Mouse (Mus musculus) gastrocnemius, adult 2 months (tissue): ENCODE results near the gene Coa3. TPM values are rescaled to one million over a fixed set of nuclear protein-coding genes. Genes with fewer than 3 reads are reported as not detected.
"Not testable (repeated sequence)": the region's sequence is repeated elsewhere in the genome, so short reads cannot be mapped to it uniquely, and the experiment has no call there.

Experiments
- DNase-seq: peaks from one replicate; pipeline ENCODE4 v3.0.0; 2022
- H3K27ac ChIP-seq: fragments of 200-600 bp; 2 replicates; pipeline ENCODE4 v1.8.1; 2022; ENCODE audit warnings: mild to moderate bottlenecking
- H3K4me3 ChIP-seq: fragments of 200-600 bp; 2 replicates; pipeline ENCODE4 v1.8.1; 2022; ENCODE audit warnings: mild to moderate bottlenecking, moderate library complexity
- CTCF ChIP-seq: fragments of 200-600 bp; IDR thresholded peaks from 2 replicates; pipeline ENCODE4 v1.8.1; 2022; ENCODE audit warnings: antibody characterized with exemption, mild to moderate bottlenecking, moderate library complexity
- intact Hi-C: fragments of 180-260 bp; cut with DNase I; formaldehyde crosslinking; loops from one replicate; pipeline ENCODE4 v1.15.1; 2025
- long read RNA-seq, 2 experiments: library from polyadenylated mRNA; stranded (forward); transcript quantifications; one replicate each; pipeline ENCODE4 v2.0.0; 2021
- total RNA-seq, 2 experiments: library from RNA; stranded (reverse); gene quantifications; 2 replicates each; pipeline ENCODE4 v1.2.3; 2021

The Coa3 gene
- 10 to 100 TPM; 63.0 to 87.7 TPM for total RNA-seq
- long read RNA-seq, experiment 1, transcript Coa3-201 (2 exons, 886 nt) = major isoform, 182 of 184 reads
- long read RNA-seq, experiment 1, partial matches to known transcripts = 0 of 184 reads
- long read RNA-seq, experiment 1, other reads (novel, unspliced or antisense) = 2 of 184 reads
- long read RNA-seq, experiment 2, transcript Coa3-201 (2 exons, 886 nt) = major isoform, 160 of 165 reads
- long read RNA-seq, experiment 2, partial matches to known transcripts = 0 of 165 reads
- long read RNA-seq, experiment 2, other reads (novel, unspliced or antisense) = 5 of 165 reads

DNA sequence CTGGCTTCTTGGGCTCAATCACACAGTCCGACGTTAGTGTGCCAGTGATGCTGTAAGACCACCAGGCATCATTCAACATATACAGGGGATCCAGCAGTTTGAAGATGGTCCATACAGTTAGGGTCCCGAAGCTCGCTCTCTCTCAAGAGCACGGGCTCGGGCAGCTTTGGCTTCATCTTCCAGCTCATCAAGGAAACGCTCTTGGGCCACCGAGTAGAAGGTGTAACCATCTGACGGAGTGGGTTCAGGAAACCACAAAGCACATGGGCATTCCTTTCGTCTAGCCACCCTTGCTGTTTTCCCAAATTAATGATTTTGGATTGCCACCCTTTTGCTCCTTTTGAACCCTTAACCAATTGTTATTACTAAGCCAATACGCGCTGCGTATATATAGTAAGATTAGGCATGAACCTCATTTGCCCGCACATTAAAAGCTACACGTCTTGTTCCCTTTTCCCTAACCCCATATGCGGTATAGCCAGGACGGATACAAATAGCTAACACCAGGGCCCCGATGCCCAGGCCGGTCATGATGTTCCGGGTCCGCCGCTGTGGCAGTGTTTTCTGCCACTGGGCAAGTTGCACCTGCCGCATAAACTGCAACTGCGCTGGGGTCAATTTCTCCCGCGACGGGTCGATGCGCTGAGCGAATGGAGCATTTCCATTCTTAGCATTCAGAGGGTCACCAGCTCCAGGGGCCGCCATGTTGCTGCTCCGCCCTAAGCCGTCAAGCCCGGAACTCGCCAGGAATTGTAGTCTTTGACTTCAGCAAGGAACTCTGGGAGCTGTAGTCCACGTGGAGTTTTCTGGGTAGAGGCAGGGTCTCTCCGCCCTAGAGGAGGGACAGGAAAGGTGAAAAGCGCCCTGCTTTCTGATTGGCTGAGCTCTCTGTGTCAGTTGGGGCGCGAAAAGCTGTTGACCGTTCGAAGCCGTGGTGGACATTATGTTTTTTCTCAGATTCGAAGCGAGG lies at the start of gene Coa3, which contains the start of gene Cntd1:
Coa3 (minus strand) TSS at position 892 of the 970 bp plus-strand sequence.
Cntd1 (plus strand) TSS at position 790 of the 970 bp plus-strand sequence.
- no peak; the same call in 1 of the 2 replicates for TF ChIP-seq CTCF
- peak within 1 kb of the TSS; percentile 92 for H3K27ac ChIP-seq
- peak; percentile 88 for DNase-seq
- H3K4me3 ChIP-seq = peak within 1 kb of the TSS; percentile 84
- intact Hi-C loops = no loop called here

- intact Hi-C loops = no loop called here
- no peak overlapping the region for H3K27ac ChIP-seq
- DNase-seq = no peak
- TF ChIP-seq CTCF = no peak
- H3K4me3 ChIP-seq = no peak overlapping the region
Observed at GRCm38 (mm10) chr11:101327311-101327710, 48.4 kb upstream of the Coa3 start.

GRCm38 (mm10) chr11:101326147-101326546 lies 47.2 kb upstream of the Coa3 start:
- intact Hi-C loops = no loop called here
- no peak for DNase-seq
- no peak overlapping the region for H3K4me3 ChIP-seq
- H3K27ac ChIP-seq = no peak overlapping the region
- TF ChIP-seq CTCF = no peak

DNA sequence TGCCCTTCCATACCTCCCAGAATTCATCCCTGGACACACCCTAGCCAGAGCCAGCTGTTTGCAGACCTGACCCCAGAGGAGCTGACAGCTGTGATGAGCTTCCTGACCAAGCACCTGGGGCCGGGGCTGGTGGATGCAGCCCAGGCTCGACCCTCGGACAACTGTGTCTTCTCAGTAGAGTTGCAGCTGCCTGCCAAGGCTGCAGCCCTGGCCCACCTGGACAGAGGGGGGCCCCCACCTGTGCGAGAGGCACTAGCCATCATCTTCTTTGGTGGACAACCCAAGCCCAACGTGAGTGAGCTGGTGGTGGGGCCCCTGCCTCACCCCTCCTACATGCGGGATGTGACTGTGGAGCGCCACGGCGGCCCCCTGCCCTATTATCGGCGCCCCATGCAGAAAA lies 46.3 kb upstream of the Coa3 start:
- DNase-seq, H3K27ac ChIP-seq, intact Hi-C loops: not testable (repeated sequence)
- H3K4me3 ChIP-seq = peak overlapping the region; percentile 30

DNA sequence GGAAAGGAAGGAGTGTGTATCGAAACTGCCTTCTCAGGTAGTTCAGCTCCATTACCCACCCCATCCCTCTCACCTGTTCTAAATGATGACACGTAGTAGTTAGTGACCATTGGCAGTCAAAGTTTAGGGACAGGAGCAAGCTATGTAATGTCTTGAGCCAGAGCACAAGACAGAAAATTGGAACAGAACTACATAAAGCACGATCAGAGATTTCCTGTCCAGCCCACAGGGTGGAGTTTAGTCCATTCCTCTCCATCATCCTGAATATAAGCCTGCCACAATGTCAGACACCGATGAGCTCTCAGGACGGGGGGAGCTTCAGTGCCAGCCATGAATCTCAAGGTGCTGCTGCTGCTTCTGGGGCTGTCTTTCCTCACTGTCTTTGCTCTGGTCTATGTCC lies 45.8 kb upstream of the Coa3 start, which contains the start of gene Aoc2:
Aoc2 (plus strand) TSS at position 301 of the 400 bp plus-strand sequence.
- no peak for TF ChIP-seq CTCF
- DNase-seq = no peak
- H3K27ac ChIP-seq = no peak within 1 kb of the TSS
- H3K4me3 ChIP-seq = peak within 1 kb of the TSS; percentile 30
- intact Hi-C loops = no loop called here

DNA sequence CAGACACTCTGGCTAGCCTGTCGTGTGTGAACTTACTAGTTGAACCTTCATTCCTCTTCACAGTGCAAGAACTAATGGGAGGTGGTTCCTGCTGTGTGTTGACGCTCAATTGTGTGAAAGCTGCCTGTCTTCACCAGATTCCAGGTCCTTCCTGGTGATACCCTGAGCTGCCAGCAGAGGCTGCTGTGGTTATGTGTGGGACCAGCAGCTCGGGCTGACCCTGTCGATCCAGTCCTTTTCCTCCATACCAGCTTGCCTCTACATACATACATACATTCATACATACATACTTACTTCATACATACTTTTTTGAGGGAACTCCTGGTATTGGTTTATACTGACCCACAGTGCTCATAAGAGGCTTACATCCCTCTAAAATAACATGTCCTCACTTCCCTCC lies 44.7 kb upstream of the Coa3 start:
- intact Hi-C loops = loop anchor here (1.0 kb wide), 1 partner anchor 72 kb away; no protein-coding TSS in a partner anchor
- peak; percentile 73 for DNase-seq
- Histone ChIP-seq H3K27ac (no peak overlapping the region), H3K4me3 (no peak overlapping the region)
- peak; percentile 93 for TF ChIP-seq CTCF

DNA sequence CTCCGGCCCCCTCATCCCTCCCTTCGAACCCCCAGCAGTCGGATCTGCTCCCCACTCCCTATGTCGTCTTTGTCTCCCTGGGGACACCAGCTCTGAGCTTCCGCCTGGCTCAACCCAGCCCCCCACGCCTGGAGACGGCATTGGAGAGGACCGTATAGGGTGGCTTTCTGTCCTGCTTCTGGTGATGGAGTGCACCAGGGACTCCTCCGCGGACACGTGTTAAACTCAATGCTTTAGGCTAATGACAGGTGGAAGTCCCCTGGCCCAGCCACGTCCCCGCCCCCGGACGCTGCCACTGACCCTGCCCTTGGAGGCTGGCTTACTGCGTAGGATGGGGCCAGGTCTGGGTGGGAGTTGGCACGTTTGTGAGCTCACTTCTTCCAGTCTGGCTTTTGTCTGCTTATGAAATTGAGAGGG lies 37.6 kb upstream of the Coa3 start:
- no peak for TF ChIP-seq CTCF
- peak overlapping the region; percentile 91 for H3K4me3 ChIP-seq
- intact Hi-C loops = loop anchor here (10.0 kb wide), 1 partner anchor 238 kb away; the partner anchor contains the start of genes Brca1 and Nbr1
- DNase-seq = no peak
- peak overlapping the region; percentile 95 for H3K27ac ChIP-seq

DNA sequence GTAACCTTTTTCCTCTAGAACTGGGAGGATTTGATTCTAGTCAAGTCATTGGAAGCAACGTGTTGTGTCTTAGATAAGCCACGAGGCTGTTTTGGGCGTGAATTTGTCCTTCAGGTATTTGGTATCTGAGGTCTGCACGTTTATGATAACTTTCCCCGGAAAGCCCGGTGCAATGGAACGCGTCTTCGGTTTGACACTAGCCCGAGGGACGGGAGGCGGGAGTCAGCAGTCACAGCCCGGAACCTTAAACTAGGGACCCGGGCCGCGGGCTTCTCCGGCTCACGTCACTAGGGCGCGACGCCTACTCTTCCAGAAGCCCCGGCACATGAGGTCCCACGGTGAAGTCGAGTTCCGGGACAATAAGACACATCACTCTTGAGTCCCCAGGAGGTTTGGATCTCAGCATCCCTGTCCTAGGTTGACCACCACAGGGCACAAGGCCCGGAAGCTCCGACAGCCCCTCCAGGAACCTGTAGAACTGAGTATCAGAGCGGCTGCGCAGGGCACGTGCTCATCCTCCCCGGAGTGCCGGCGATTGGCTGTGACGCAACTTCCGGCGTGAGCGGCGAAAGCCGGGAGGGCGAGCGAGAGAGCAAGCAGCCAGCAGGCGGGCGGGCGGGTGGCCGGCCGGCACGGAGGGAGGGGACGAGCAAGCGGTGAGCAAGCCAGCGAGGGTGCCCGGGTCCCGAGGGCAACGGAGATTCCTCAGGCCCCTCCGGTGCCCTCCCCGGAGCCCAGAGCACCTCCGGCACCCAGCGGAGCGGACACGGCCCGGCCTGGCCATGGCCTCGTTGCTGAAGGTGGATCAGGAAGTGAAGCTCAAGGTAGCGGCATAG lies 37.0 kb upstream of the Coa3 start, which contains the start of gene Psme3:
Psme3 (plus strand) TSS at position 549 of the 836 bp plus-strand sequence.
- Histone ChIP-seq H3K4me3 (peak within 1 kb of the TSS; percentile 91), H3K27ac (peak within 1 kb of the TSS; percentile 95)
- intact Hi-C loops = loop anchor here (10.0 kb wide), 1 partner anchor 239 kb away; the partner anchor contains the start of genes Brca1 and Nbr1
- TF ChIP-seq CTCF = peak; percentile 17; the same call in 1 of the 2 replicates
- peak; percentile 95 for DNase-seq

DNA sequence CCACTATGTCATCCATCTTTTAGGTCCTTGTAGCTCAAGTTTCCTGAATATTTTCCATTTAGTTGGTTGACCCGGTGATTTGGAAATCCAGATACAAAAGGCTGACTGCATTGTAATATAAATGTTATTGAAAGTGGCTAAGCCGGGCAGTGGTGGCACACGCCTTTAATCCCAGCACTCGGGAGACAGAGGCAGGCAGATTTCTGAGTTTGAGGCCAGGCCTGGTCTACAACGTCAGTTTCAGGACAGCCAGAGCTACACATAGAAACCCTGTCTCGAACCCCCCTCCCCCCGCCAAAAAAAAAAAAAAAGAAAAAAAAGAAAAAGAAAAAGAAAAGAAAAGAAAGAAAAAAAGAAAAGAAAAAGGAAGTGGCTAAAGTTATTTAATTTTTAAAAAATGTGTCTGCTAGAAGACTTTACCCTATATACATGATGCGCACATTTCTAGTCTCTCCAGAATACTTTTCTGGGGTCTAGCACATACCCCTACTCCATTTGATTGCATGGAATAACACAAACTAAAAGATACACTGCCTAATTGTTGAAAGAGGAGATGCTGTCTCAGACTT lies 36.3 kb upstream of the Coa3 start:
- no peak for DNase-seq
- intact Hi-C loops = loop anchor here (10.0 kb wide), 1 partner anchor 240 kb away; the partner anchor contains the start of genes Brca1 and Nbr1
- TF ChIP-seq CTCF = no peak
- Histone ChIP-seq H3K27ac (peak overlapping the region; percentile 95), H3K4me3 (peak overlapping the region; percentile 91)

GRCm38 (mm10) chr11:101314567-101314966 lies 35.7 kb upstream of the Coa3 start:
- no peak for TF ChIP-seq CTCF

DNA sequence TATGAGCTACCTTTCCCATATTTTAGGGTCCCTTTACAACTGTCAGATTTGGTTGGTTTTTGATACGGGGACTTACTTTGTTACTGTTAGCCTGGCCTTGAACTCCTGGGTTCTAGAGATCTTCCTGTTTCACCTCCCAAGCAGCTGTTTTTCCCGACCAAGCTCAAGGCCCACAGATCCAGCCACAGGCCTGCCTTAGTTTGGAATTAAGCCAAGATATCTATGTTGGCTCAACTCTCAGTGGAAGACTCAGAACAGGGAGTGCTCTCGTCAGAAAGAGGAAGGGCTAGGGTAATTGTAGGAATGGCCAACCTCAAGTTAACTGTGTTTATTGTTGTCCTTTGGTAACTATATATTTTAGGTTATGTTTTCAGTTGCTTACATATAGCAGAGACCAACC lies 33.2 kb upstream of the Coa3 start:
- no peak for DNase-seq
- intact Hi-C loops = loop anchor here (10.0 kb wide), 1 partner anchor 243 kb away; the partner anchor contains the start of genes Brca1 and Nbr1
- H3K4me3 ChIP-seq = no peak overlapping the region
- TF ChIP-seq CTCF = no peak
- H3K27ac ChIP-seq = no peak overlapping the region

More at GRCm38 (mm10) chr11:101314567-101314966, 35.7 kb upstream of the Coa3 start:
- H3K4me3 ChIP-seq = no peak overlapping the region
- no peak overlapping the region for H3K27ac ChIP-seq
- DNase-seq = no peak
- intact Hi-C loops = loop anchor here (10.0 kb wide), 1 partner anchor 240 kb away; the partner anchor contains the start of genes Brca1 and Nbr1
